Mouse (Mus musculus): ENCODE data around the gene Rabgap1l. TPM values are rescaled to one million over a fixed set of nuclear protein-coding genes. Genes with fewer than 3 reads are reported as not detected.

Gene Rabgap1l
- total RNA-seq, 2 experiments from 2014 or later, result 241 to 255 TPM

DNA sequence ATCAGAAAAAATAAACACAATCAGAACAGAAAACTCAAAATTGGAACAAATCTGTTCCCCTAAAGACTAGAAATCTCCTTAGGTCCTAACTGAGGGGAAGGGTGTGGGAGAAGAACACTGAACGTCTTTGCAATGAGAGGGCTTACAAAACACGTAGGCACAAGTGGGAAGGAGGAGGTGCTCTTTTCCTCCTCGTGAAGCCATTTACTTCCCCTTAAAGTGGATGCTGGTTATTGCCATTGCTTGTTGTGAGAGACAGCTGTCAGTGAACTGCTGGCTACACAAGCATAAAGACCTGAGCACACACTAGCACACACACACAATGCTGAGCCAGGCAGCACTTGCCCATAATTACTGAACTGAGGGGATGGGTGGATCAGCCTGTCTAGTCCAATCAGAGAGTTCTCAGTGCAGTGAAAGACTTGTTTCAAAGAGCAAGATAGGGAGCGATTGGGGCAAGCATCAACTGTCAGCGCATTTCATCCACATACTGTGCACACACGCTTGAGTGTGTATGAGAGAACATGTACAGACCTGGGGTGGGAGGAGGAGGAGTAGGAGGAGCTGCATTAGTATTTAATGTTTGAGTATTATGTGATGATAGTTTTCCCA lies 259.7 kb downstream of the Rabgap1l start:
- 0 out of 2 replicates have a peak overlapping the region, but pooled peaks have one; percentile 64 for H3K27ac ChIP-seq
- DNase-seq (ENCODE audit: low spot score in 2 of 2), result no peak
- H3K4me3 ChIP-seq, result no peak overlapping the region
- no peak for TF ChIP-seq CTCF (conservative IDR thresholded peaks at IDR 0.05)

DNA sequence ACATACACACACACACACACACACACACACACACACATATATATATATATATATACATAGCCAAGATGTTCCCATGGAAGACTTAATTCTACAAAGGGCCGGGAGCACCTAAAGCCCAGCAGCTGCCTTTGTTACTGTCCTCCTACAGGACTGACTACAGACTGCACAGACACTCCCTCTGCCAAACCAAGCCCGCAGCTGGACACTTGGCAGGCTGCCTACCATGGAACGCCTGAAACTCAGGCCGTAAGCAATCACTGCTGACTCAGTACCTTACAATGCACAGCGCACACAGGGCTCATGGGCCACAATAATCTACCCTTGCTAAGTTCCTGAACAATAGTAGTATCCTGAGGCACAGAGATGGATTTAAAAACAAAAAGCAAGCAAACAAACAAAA lies 261.6 kb downstream of the Rabgap1l start:
- TF ChIP-seq CTCF (conservative IDR thresholded peaks at IDR 0.05), result peak; percentile 52
- Histone ChIP-seq H3K27ac (no peak overlapping the region), H3K4me3 (no peak overlapping the region)
- DNase-seq (ENCODE audit: low spot score in 2 of 2), result peak; percentile 40 to 52

- Histone ChIP-seq H3K27ac (no peak overlapping the region), H3K4me3 (no peak overlapping the region)
- no peak for DNase-seq (ENCODE audit: low spot score in 2 of 2)
- TF ChIP-seq CTCF (conservative IDR thresholded peaks at IDR 0.05), result no peak
Observed at GRCm38 (mm10) chr1:160521918-160522317, 271.1 kb downstream of the Rabgap1l start.

GRCm38 (mm10) chr1:160520665-160521064 lies 272.3 kb downstream of the Rabgap1l start:
- no peak for DNase-seq (ENCODE audit: low spot score in 2 of 2)
- H3K27ac ChIP-seq, result no peak overlapping the region
- no peak overlapping the region for H3K4me3 ChIP-seq
- no peak for TF ChIP-seq CTCF (conservative IDR thresholded peaks at IDR 0.05)

DNA sequence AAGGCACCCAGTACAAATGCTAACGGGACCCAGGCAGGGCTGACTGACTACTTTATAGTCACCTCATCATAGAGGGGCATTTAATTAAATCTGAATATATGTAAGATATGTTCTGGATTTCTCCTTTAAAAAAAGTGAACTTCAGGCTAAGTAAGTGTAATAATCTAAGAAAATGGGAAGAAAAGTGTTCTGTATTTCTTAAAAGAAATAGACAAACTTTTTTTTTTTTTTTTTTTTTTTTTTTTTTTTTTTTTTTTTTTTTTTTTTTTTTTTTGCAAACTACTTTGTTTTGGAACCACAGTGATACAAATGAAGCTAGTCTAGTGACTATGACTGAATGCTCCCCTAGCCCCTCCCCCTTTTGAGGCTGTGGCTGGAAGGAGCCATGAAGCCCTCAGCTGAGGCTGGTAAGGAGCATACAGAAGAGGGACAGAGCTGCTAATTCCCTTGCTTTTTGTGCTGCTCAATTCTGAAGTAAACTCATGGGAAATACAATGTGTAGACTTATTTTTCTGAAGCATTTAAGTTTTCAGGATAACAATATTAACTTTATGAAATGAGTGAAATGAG lies 273.0 kb downstream of the Rabgap1l start:
- DNase-seq (ENCODE audit: low spot score in 2 of 2), result no peak
- Histone ChIP-seq H3K27ac (no peak overlapping the region), H3K4me3 (no peak overlapping the region)
- TF ChIP-seq CTCF (conservative IDR thresholded peaks at IDR 0.05), result no peak

DNA sequence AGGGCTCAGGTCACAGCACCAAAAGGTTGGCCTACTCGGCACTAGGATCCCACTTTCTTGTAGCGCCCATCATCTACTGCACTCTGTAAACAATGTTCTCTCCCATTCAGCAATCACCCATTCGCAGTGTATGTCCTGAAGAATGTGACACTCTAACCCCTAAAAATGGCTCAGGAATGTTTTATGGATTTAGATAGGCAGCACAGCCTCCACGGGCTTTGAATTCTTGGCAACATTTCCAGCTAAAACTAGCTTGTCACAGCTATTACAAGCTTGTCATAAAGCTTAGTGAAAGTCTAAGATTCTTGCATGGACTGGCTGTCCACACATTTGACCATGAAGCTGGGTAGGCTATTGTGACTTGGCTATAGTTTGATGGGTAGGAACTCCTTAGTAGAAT lies 274.5 kb downstream of the Rabgap1l start:
- Histone ChIP-seq H3K4me3 (no peak overlapping the region), H3K27ac (no peak overlapping the region)
- no peak for TF ChIP-seq CTCF (conservative IDR thresholded peaks at IDR 0.05)

GRCm38 (mm10) chr1:160507766-160508165 lies 285.2 kb downstream of the Rabgap1l start:
- DNase-seq (ENCODE audit: low spot score in 2 of 2), result no peak

More for the DNA sequence above, 274.5 kb downstream of the Rabgap1l start:
- no peak for DNase-seq (ENCODE audit: low spot score in 2 of 2)

DNA sequence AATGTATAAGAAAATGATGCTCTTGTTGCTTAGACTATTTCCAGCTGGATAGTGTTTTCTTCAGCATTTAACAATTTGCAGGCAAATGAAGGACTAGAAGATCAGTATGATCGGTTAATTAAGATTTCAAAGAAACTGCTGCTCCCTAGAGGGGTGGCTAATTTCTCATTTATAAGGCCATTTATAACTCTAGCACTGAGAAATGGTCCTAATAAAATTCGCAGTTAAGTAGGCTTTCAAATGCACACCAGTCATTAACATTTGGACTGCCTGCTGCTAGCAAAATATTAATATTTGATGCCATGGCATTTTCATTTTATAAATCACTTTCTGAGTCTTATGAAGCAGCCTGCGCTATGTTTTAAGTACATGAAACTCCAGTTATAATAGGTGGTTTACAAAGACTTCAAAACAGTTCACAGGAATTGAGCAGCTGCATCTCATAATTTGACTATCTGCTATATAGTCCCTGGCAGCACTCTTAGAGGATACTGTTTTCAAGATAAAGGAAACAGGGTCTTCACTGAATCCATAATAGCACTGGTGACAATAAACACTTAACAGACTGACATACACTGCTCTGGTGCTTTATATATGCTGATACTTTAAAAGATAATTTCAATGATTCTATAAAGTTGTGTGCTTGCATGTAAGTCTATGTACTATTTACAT lies 296.0 kb downstream of the Rabgap1l start:
- H3K27ac ChIP-seq, result no peak overlapping the region
- DNase-seq (ENCODE audit: low spot score in 2 of 2), result no peak
- no peak for TF ChIP-seq CTCF (conservative IDR thresholded peaks at IDR 0.05)
- no peak overlapping the region for H3K4me3 ChIP-seq

More at GRCm38 (mm10) chr1:160507766-160508165, 285.2 kb downstream of the Rabgap1l start:
- no peak for TF ChIP-seq CTCF (conservative IDR thresholded peaks at IDR 0.05)
- H3K4me3 ChIP-seq, result no peak overlapping the region
- no peak overlapping the region for H3K27ac ChIP-seq

GRCm38 (mm10) chr1:160485731-160486130 lies 307.3 kb downstream of the Rabgap1l start:
- no peak for DNase-seq (ENCODE audit: low spot score in 2 of 2)
- TF ChIP-seq CTCF (conservative IDR thresholded peaks at IDR 0.05), result no peak
- Histone ChIP-seq H3K4me3 (no peak overlapping the region), H3K27ac (no peak overlapping the region)

- no peak for DNase-seq (ENCODE audit: low spot score in 2 of 2)
- no peak for TF ChIP-seq CTCF (conservative IDR thresholded peaks at IDR 0.05)
- H3K4me3 ChIP-seq, result no peak overlapping the region
- no peak overlapping the region for H3K27ac ChIP-seq
Observed at GRCm38 (mm10) chr1:160485028-160485427, 308.0 kb downstream of the Rabgap1l start.

DNA sequence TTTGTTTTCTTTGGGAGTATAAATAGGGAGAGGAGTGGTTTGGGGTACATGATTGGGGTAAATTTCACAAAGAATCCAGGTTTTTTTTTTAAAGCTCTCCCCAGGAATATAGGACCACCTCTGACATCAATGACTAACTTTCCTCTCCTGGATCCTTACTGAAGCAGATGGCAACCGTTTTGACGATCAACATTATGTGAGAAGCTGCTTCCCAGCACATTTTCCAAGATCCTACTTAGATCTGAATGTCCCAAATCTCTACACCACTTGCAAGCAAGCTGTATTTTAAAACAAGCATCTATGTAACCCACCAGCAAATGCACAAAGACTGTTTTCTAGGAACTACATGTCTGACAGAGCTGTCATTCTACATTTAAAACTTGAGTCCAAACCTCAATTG lies 311.4 kb downstream of the Rabgap1l start:
- H3K4me3 ChIP-seq, result no peak overlapping the region
- no peak overlapping the region for H3K27ac ChIP-seq
- peak in 1 of 2 experiments; percentile 9 for DNase-seq (ENCODE audit: low spot score in 2 of 2)
- TF ChIP-seq CTCF (conservative IDR thresholded peaks at IDR 0.05), result no peak

DNA sequence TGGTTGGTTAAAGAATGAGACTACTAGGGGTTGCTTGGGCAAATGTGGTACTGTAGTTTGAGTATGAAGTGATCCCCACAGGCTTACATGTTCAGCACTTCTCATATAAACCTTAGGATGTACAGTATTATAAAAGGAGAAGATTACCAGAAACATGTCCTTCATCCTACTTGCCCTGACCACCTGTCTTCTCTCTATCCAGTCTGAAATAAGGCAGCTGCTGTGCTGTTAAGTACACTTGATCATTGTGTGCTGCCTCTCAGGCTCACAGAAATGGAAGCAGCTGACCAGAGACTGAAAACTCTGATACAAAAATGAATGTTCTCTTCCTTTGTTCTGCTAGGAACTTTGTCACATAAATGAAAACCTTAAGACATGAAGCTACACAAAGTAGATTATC lies 325.6 kb downstream of the Rabgap1l start:
- no peak for DNase-seq (ENCODE audit: low spot score in 2 of 2)
- no peak overlapping the region for H3K4me3 ChIP-seq
- no peak for TF ChIP-seq CTCF (conservative IDR thresholded peaks at IDR 0.05)
- no peak overlapping the region for H3K27ac ChIP-seq

GRCm38 (mm10) chr1:160465186-160465585 lies 327.8 kb downstream of the Rabgap1l start:
- Histone ChIP-seq H3K4me3 (no peak overlapping the region), H3K27ac (no peak overlapping the region)
- no peak for TF ChIP-seq CTCF (conservative IDR thresholded peaks at IDR 0.05)
- DNase-seq (ENCODE audit: low spot score in 2 of 2), result peak in 1 of 2 experiments; percentile 21

DNA sequence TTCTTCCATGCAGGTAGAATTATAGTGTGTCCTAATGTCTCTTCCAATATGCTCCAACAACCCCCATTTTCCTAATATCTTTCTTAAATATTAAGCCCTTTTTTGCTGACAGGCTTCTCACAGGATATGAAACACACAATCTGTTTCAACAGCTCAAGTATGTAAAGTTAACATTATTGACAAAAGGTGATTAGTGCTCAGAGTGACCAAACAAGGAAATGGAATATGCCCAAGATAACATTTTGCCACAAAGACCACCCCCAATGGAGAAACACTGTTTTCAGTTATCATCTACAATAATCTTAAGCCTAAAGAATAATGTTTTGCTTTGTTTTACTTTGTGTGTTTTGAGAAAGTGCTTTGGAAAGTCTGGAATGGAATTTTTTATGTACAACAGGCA lies 328.9 kb downstream of the Rabgap1l start:
- no peak for DNase-seq (ENCODE audit: low spot score in 2 of 2)
- no peak overlapping the region for H3K27ac ChIP-seq
- no peak overlapping the region for H3K4me3 ChIP-seq
- no peak for TF ChIP-seq CTCF (conservative IDR thresholded peaks at IDR 0.05)
